Mouse (Mus musculus): Measurements from ENCODE around the gene B9d1. TPM values are rescaled to one million over a fixed set of nuclear protein-coding genes. Genes with fewer than 3 reads are reported as not detected.

Gene B9d1
- polyA plus RNA-seq, 1 experiment from 2014 or later, result 32.1 TPM

- H3K27me3 ChIP-seq (ENCODE audit: control insufficient read depth, insufficient read depth, low read length), result no peaks in the 10 kb centered on the region
- no peak overlapping the region for H3K27ac ChIP-seq (replicated peaks; ENCODE audit: low read depth, low read length)
- WGBS, result 30% methylated on average over 3 of the region's 3 CpGs
- ATAC-seq (replicated peaks; ENCODE audit: insufficient number of reproducible peaks, low FRiP score, low TSS enrichment, low read depth) (no peak), DNase-seq (ENCODE audit: low spot score) (peak; percentile 75)
- no peaks in the 10 kb centered on the region for H3K9me3 ChIP-seq (replicated peaks; ENCODE audit: control insufficient read depth, low read length)
- no peak overlapping the region for H3K9ac ChIP-seq (replicated peaks; ENCODE audit: low read length)
- H3K36me3 ChIP-seq (replicated peaks; ENCODE audit: control insufficient read depth, insufficient read depth, low read depth, low read length), result peaks cover 6% of the 10 kb centered on the region; the same call in 1 of the 2 replicates
- H3K4me1 ChIP-seq (ENCODE audit: control insufficient read depth, insufficient read depth, low read length), result no peaks in the 10 kb centered on the region
- no peak overlapping the region for H3K4me2 ChIP-seq (ENCODE audit: low read depth, low read length)
- H3K4me3 ChIP-seq (ENCODE audit: low read depth, low read length), result no peak overlapping the region
Observed at GRCm38 (mm10) chr11:61514953-61515352, 10.0 kb downstream of the B9d1 start.

GRCm38 (mm10) chr11:61517971-61518370, 13.0 kb downstream of the B9d1 start:
- 93% methylated on average over 1 of the region's 1 CpGs for WGBS
- Histone ChIP-seq H3K4me3 (ENCODE audit: low read depth, low read length) (no peak overlapping the region), H3K9ac (replicated peaks; ENCODE audit: low read length) (no peak overlapping the region), H3K4me2 (ENCODE audit: low read depth, low read length) (no peak overlapping the region), H3K27me3 (ENCODE audit: control insufficient read depth, insufficient read depth, low read length) (no peaks in the 10 kb centered on the region), H3K4me1 (ENCODE audit: control insufficient read depth, insufficient read depth, low read length) (no peaks in the 10 kb centered on the region), H3K36me3 (replicated peaks; ENCODE audit: control insufficient read depth, insufficient read depth, low read depth, low read length) (peaks cover 6% of the 10 kb centered on the region; the same call in 1 of the 2 replicates), H3K9me3 (replicated peaks; ENCODE audit: control insufficient read depth, low read length) (no peaks in the 10 kb centered on the region), H3K27ac (replicated peaks; ENCODE audit: low read depth, low read length) (no peak overlapping the region)
- no peak for ATAC-seq (replicated peaks; ENCODE audit: insufficient number of reproducible peaks, low FRiP score, low TSS enrichment, low read depth)
- DNase-seq (ENCODE audit: low spot score), result no peak

GRCm38 (mm10) chr11:61518871-61519270, 13.9 kb downstream of the B9d1 start:
- Histone ChIP-seq H3K4me3 (ENCODE audit: low read depth, low read length) (no peak overlapping the region), H3K27ac (replicated peaks; ENCODE audit: low read depth, low read length) (no peak overlapping the region), H3K9ac (replicated peaks; ENCODE audit: low read length) (no peak overlapping the region), H3K36me3 (replicated peaks; ENCODE audit: control insufficient read depth, insufficient read depth, low read depth, low read length) (peaks cover 6% of the 10 kb centered on the region; the same call in 1 of the 2 replicates), H3K4me2 (ENCODE audit: low read depth, low read length) (no peak overlapping the region), H3K9me3 (replicated peaks; ENCODE audit: control insufficient read depth, low read length) (no peaks in the 10 kb centered on the region), H3K4me1 (ENCODE audit: control insufficient read depth, insufficient read depth, low read length) (no peaks in the 10 kb centered on the region), H3K27me3 (ENCODE audit: control insufficient read depth, insufficient read depth, low read length) (no peaks in the 10 kb centered on the region)
- no peak for DNase-seq (ENCODE audit: low spot score)
- ATAC-seq (replicated peaks; ENCODE audit: insufficient number of reproducible peaks, low FRiP score, low TSS enrichment, low read depth), result no peak
- 95% methylated on average over 3 of the region's 3 CpGs for WGBS

- ATAC-seq (replicated peaks; ENCODE audit: insufficient number of reproducible peaks, low FRiP score, low TSS enrichment, low read depth) (no peak), DNase-seq (ENCODE audit: low spot score) (no peak)
- Histone ChIP-seq H3K4me3 (ENCODE audit: low read depth, low read length) (no peak overlapping the region), H3K9ac (replicated peaks; ENCODE audit: low read length) (no peak overlapping the region), H3K27ac (replicated peaks; ENCODE audit: low read depth, low read length) (no peak overlapping the region), H3K4me1 (ENCODE audit: control insufficient read depth, insufficient read depth, low read length) (no peaks in the 10 kb centered on the region), H3K9me3 (replicated peaks; ENCODE audit: control insufficient read depth, low read length) (no peaks in the 10 kb centered on the region), H3K27me3 (ENCODE audit: control insufficient read depth, insufficient read depth, low read length) (no peaks in the 10 kb centered on the region), H3K4me2 (ENCODE audit: low read depth, low read length) (no peak overlapping the region), H3K36me3 (replicated peaks; ENCODE audit: control insufficient read depth, insufficient read depth, low read depth, low read length) (peaks cover 6% of the 10 kb centered on the region; the same call in 1 of the 2 replicates)
- 91% methylated on average over 3 of the region's 3 CpGs for WGBS
Observed at GRCm38 (mm10) chr11:61519484-61520107, 14.7 kb downstream of the B9d1 start.

GRCm38 (mm10) chr11:61526872-61527271, 21.9 kb downstream of the B9d1 start:
- no peaks in the 10 kb centered on the region for H3K4me1 ChIP-seq (ENCODE audit: control insufficient read depth, insufficient read depth, low read length)
- H3K27me3 ChIP-seq (ENCODE audit: control insufficient read depth, insufficient read depth, low read length), result no peaks in the 10 kb centered on the region
- no peaks in the 10 kb centered on the region; the same call in 1 of the 2 replicates for H3K36me3 ChIP-seq (replicated peaks; ENCODE audit: control insufficient read depth, insufficient read depth, low read depth, low read length)
- no peak for DNase-seq (ENCODE audit: low spot score)
- H3K4me3 ChIP-seq (ENCODE audit: low read depth, low read length), result no peak overlapping the region
- H3K9ac ChIP-seq (replicated peaks; ENCODE audit: low read length), result no peak overlapping the region
- no peaks in the 10 kb centered on the region for H3K9me3 ChIP-seq (replicated peaks; ENCODE audit: control insufficient read depth, low read length)
- no peak overlapping the region for H3K27ac ChIP-seq (replicated peaks; ENCODE audit: low read depth, low read length)
- 88% methylated on average over 1 of the region's 1 CpGs for WGBS
- no peak for ATAC-seq (replicated peaks; ENCODE audit: insufficient number of reproducible peaks, low FRiP score, low TSS enrichment, low read depth)
- no peak overlapping the region for H3K4me2 ChIP-seq (ENCODE audit: low read depth, low read length)

- Histone ChIP-seq H3K27ac (replicated peaks; ENCODE audit: low read depth, low read length) (no peak overlapping the region), H3K4me2 (ENCODE audit: low read depth, low read length) (no peak overlapping the region), H3K36me3 (replicated peaks; ENCODE audit: control insufficient read depth, insufficient read depth, low read depth, low read length) (no peaks in the 10 kb centered on the region), H3K4me1 (ENCODE audit: control insufficient read depth, insufficient read depth, low read length) (no peaks in the 10 kb centered on the region), H3K9ac (replicated peaks; ENCODE audit: low read length) (no peak overlapping the region), H3K27me3 (ENCODE audit: control insufficient read depth, insufficient read depth, low read length) (no peaks in the 10 kb centered on the region), H3K9me3 (replicated peaks; ENCODE audit: control insufficient read depth, low read length) (no peaks in the 10 kb centered on the region), H3K4me3 (ENCODE audit: low read depth, low read length) (no peak overlapping the region)
- 52% methylated on average over 4 of the region's 4 CpGs for WGBS
- ATAC-seq (replicated peaks; ENCODE audit: insufficient number of reproducible peaks, low FRiP score, low TSS enrichment, low read depth) (no peak), DNase-seq (ENCODE audit: low spot score) (no peak)
Observed at GRCm38 (mm10) chr11:61529268-61529713, 24.3 kb downstream of the B9d1 start.

- DNase-seq (ENCODE audit: low spot score) (no peak), ATAC-seq (replicated peaks; ENCODE audit: insufficient number of reproducible peaks, low FRiP score, low TSS enrichment, low read depth) (no peak)
- no peak overlapping the region for H3K27ac ChIP-seq (replicated peaks; ENCODE audit: low read depth, low read length)
- H3K4me1 ChIP-seq (ENCODE audit: control insufficient read depth, insufficient read depth, low read length), result no peaks in the 10 kb centered on the region
- WGBS, result 90% methylated on average over 2 of the region's 2 CpGs
- no peak overlapping the region for H3K4me3 ChIP-seq (ENCODE audit: low read depth, low read length)
- H3K9ac ChIP-seq (replicated peaks; ENCODE audit: low read length), result no peak overlapping the region
- no peaks in the 10 kb centered on the region for H3K9me3 ChIP-seq (replicated peaks; ENCODE audit: control insufficient read depth, low read length)
- no peak overlapping the region for H3K4me2 ChIP-seq (ENCODE audit: low read depth, low read length)
- no peaks in the 10 kb centered on the region for H3K27me3 ChIP-seq (ENCODE audit: control insufficient read depth, insufficient read depth, low read length)
- no peaks in the 10 kb centered on the region for H3K36me3 ChIP-seq (replicated peaks; ENCODE audit: control insufficient read depth, insufficient read depth, low read depth, low read length)
Observed at GRCm38 (mm10) chr11:61532820-61533219, 27.9 kb downstream of the B9d1 start.

GRCm38 (mm10) chr11:61533571-61533970, 28.6 kb downstream of the B9d1 start:
- Histone ChIP-seq H3K27me3 (ENCODE audit: control insufficient read depth, insufficient read depth, low read length) (no peaks in the 10 kb centered on the region), H3K27ac (replicated peaks; ENCODE audit: low read depth, low read length) (no peak overlapping the region), H3K36me3 (replicated peaks; ENCODE audit: control insufficient read depth, insufficient read depth, low read depth, low read length) (no peaks in the 10 kb centered on the region), H3K4me3 (ENCODE audit: low read depth, low read length) (no peak overlapping the region), H3K4me1 (ENCODE audit: control insufficient read depth, insufficient read depth, low read length) (no peaks in the 10 kb centered on the region), H3K9me3 (replicated peaks; ENCODE audit: control insufficient read depth, low read length) (no peaks in the 10 kb centered on the region), H3K4me2 (ENCODE audit: low read depth, low read length) (no peak overlapping the region), H3K9ac (replicated peaks; ENCODE audit: low read length) (no peak overlapping the region)
- DNase-seq (ENCODE audit: low spot score) (no peak), ATAC-seq (replicated peaks; ENCODE audit: insufficient number of reproducible peaks, low FRiP score, low TSS enrichment, low read depth) (no peak)
- 56% methylated on average over 5 of the region's 5 CpGs for WGBS

Measured in embryonic facial prominence, embryonic 11.5 days (tissue).